Mouse (Mus musculus) kidney, adult 2 months (tissue): ENCODE results near the gene Olfr155. TPM values are rescaled to one million over a fixed set of nuclear protein-coding genes. Genes with fewer than 3 reads are reported as not detected.
A peak's percentile ranks its signal among the peaks of the same experiment; 100 is the strongest.

Experiments used
- DNase-seq: peaks from one replicate; pipeline ENCODE4 v3.0.0; 2021
- H3K27ac ChIP-seq: fragments of 200-500 bp; 2 replicates; pipeline ENCODE4 v1.5.1; 2012; ENCODE audit warnings: low read depth, low read length, control low read depth, inconsistent platforms; ENCODE audit not compliant: insufficient read depth
- H3K27me3 ChIP-seq: fragments of 200-500 bp; replicated peaks from 2 replicates; pipeline ENCODE4 v1.6.1; 2012; ENCODE audit warnings: mild to moderate bottlenecking, moderate library complexity, low read length, inconsistent platforms; ENCODE audit not compliant: control insufficient read depth, insufficient read depth
- H3K36me3 ChIP-seq: fragments of 200-500 bp; 2 replicates; pipeline ENCODE4 v1.6.1; 2012; ENCODE audit warnings: mild to moderate bottlenecking, moderate library complexity, low read length, inconsistent platforms; ENCODE audit not compliant: control insufficient read depth, insufficient read depth
- H3K4me1 ChIP-seq: fragments of 200-500 bp; 2 replicates; pipeline ENCODE4 v1.6.1; 2011; ENCODE audit warnings: low read length; ENCODE audit not compliant: control insufficient read depth, insufficient read depth
- H3K4me3 ChIP-seq: fragments of 200-500 bp; 2 replicates; pipeline ENCODE4 v1.5.1; 2011; ENCODE audit warnings: mild to moderate bottlenecking, low read depth, low read length, control low read depth; ENCODE audit not compliant: insufficient read depth
- CTCF ChIP-seq: fragments of 200-500 bp; conservative IDR thresholded peaks from 2 replicates; pipeline ENCODE4 v1.5.1; 2011; ENCODE audit warnings: low read depth, mild to moderate bottlenecking, control low read depth, low read length, moderate library complexity, mixed read lengths; ENCODE audit not compliant: insufficient read depth, insufficient read length
- POLR2A ChIP-seq: fragments of 200-500 bp; IDR thresholded peaks from one replicate; pipeline ENCODE4 v1.6.1; 2011; ENCODE audit warnings: low read depth, low read length, control low read depth
- WGBS: fragments of 180-500 bp; shearing (Covaris S2); methylation state at CpG from one replicate; pipeline ENCODE4 v1.1.7; 2018; 5-methylcytosine and 5-hydroxymethylcytosine counted together
- polyA plus RNA-seq: library from polyadenylated mRNA; depleted of rRNA; stranded (reverse); fragments of >200 nt; gene quantifications from 2 replicates; pipeline ENCODE4 v1.2.3, GENCODE M21; 2012; rRNA removed

Olfr155 gene
- polyA plus RNA-seq, 1 experiment, result not detected

DNA sequence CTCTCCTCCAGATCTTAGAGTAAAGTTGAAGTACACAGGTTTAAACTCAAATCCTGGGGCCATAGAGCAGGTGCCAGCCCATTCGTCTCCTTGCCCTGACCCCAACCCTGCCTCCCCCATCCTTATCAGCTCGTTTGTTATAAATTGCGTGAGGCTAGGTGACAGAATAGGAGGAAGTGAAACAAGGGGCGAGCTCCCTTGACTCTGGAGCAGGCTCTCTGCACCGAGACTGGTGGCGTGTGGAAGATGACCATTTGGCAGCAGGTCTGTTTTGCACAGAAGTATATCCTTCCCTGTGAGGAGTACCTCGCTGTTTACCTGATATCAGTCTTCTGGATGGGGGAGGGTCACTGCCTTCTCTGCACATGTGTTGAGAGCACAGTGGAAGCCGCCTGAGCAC is 47.8 kb downstream of the Olfr155 start:
- H3K36me3 ChIP-seq, result no peaks in the 10 kb centered on the region
- TF ChIP-seq CTCF, result no peak
- no peak for TF ChIP-seq POLR2A
- H3K4me3 ChIP-seq, result no peak overlapping the region
- no peak for DNase-seq
- H3K27ac ChIP-seq, result no peak overlapping the region
- no peaks in the 10 kb centered on the region for H3K4me1 ChIP-seq
- H3K27me3 ChIP-seq, result no peaks in the 10 kb centered on the region
- 57% methylated on average over 8 of the region's 8 CpGs for WGBS

DNA sequence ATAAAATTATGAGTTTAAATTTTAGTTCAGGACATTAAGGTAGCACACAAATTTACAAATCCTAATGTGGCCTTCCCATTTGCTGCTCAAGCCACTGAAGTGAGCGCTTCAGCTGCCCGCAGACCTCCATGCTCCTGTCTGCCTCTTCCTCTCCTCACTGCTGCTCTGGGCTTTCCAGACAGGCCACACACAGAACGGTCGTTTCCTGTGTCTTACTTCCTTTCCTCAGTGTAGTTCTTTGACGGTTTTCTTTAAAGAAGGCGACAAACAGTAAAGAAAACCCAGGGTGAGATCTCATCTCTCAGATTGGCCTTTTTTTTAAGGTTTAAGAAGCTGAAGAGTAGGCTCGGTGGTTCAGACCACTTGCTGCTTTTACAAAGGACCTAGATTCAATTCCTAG is 52.3 kb downstream of the Olfr155 start:
- H3K4me3 ChIP-seq, result no peak overlapping the region
- H3K27me3 ChIP-seq, result no peaks in the 10 kb centered on the region
- DNase-seq, result no peak
- H3K4me1 ChIP-seq, result no peaks in the 10 kb centered on the region
- no peaks in the 10 kb centered on the region for H3K36me3 ChIP-seq
- no peak overlapping the region for H3K27ac ChIP-seq
- TF ChIP-seq CTCF (no peak), POLR2A (no peak)
- 63% methylated on average over 7 of the region's 7 CpGs for WGBS

DNA sequence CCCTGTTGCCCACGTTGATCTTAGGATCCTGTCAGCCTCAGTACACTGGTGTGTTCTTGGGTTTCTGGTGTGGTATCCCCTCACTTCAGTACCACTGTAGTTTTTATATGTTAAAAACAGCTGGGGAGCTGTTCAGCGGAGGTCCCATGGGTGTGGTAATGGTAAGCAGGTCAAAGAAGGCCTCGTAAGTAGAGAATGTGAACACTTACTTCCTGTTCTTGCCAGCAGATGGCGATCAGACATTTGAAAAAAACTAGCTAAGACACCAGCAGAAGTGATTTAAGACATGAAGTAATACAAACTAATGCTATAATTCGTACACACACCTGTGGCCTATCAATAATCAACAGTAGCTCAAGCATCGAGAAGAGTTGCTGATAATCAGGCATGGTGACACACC is 55.1 kb downstream of the Olfr155 start:
- DNase-seq, result peak; percentile 67
- whole genome bisulfite sequencing, result 20% methylated on average over 6 of the region's 6 CpGs
- TF ChIP-seq POLR2A (no peak), CTCF (peak; percentile 38; the same call in 1 of the 2 replicates)

More for the DNA sequence above, 55.1 kb downstream of the Olfr155 start:
- no peaks in the 10 kb centered on the region for H3K36me3 ChIP-seq
- H3K4me1 ChIP-seq, result no peaks in the 10 kb centered on the region
- H3K27ac ChIP-seq, result no peak overlapping the region
- no peak overlapping the region for H3K4me3 ChIP-seq
- H3K27me3 ChIP-seq, result no peaks in the 10 kb centered on the region

Other genes with a start within 250 kb of the Olfr155 start
- gene Npr2, start 219.6 kb upstream of the Olfr155 start, polyA plus RNA-seq, result 38.0 and 41.5 TPM in 2 replicates
- gene Spag8, start 198.0 kb upstream of the Olfr155 start, polyA plus RNA-seq, result 2.2 and 2.4 TPM in 2 replicates
- 374 and 465 TPM in 2 replicates for gene Hint2, start 195.1 kb upstream of the Olfr155 start, polyA plus RNA-seq
- 8.3 and 8.6 TPM in 2 replicates for gene Tmem8b, start 182.6 kb upstream of the Olfr155 start, polyA plus RNA-seq
- gene Fam221b, start 182.4 kb upstream of the Olfr155 start, polyA plus RNA-seq, result 0.09 and 0.12 TPM in 2 replicates
- gene Olfr70, start 150.8 kb upstream of the Olfr155 start, polyA plus RNA-seq, result not detected in 2 replicates
- gene Olfr71, start 141.3 kb upstream of the Olfr155 start, polyA plus RNA-seq, result not detected in 2 replicates
- gene Hrct1, start 124.4 kb upstream of the Olfr155 start, polyA plus RNA-seq, result 4.8 and 5.1 TPM in 2 replicates
- 2.4 and 2.5 TPM in 2 replicates for gene Spaar, start 121.5 kb upstream of the Olfr155 start, polyA plus RNA-seq
- not detected in 2 replicates for gene Olfr159, start 80.6 kb upstream of the Olfr155 start, polyA plus RNA-seq
- gene Olfr156, start 27.7 kb upstream of the Olfr155 start, polyA plus RNA-seq, result not detected in 2 replicates
- not detected in 2 replicates for gene Olfr157, start 11.4 kb upstream of the Olfr155 start, polyA plus RNA-seq
- 8.5 and 10.3 TPM in 2 replicates for gene Reck, start 24.0 kb downstream of the Olfr155 start, polyA plus RNA-seq
- 3.3 and 4.7 TPM in 2 replicates for gene Glipr2, start 105.8 kb downstream of the Olfr155 start, polyA plus RNA-seq
- 0.12 and 0.13 TPM in 2 replicates for gene Ccin, start 131.9 kb downstream of the Olfr155 start, polyA plus RNA-seq
- gene Clta, start 152.9 kb downstream of the Olfr155 start, polyA plus RNA-seq, result 212 and 261 TPM in 2 replicates
- 26.2 and 26.4 TPM in 2 replicates for gene Gne, start 232.6 kb downstream of the Olfr155 start, polyA plus RNA-seq